Mouse (Mus musculus) heart, adult 2 months (tissue): ENCODE measurements at regions not wholly inside any gene's neighbourhood (a gene's known extent, or its start where the extent isn't known, plus 50 kb on each side); places are given as distances from the start of the nearest gene placed in this dataset.
A peak's percentile ranks its signal among the peaks of the same experiment; 100 is the strongest.

Experiments
- DNase-seq, 2 experiments: peaks; one replicate each; pipeline ENCODE4 v3.0.0; 2021
- H3K27ac ChIP-seq: fragments of 200-600 bp; 2 replicates; pipeline ENCODE4 v1.8.1; 2022
- H3K27me3 ChIP-seq: fragments of 200-500 bp; 2 replicates; pipeline ENCODE4 v1.6.1; 2012; ENCODE audit warnings: mild to moderate bottlenecking, low read length, inconsistent platforms, mixed read lengths; ENCODE audit not compliant: control insufficient read depth, insufficient read depth
- H3K36me3 ChIP-seq: fragments of 200-500 bp; 2 replicates; pipeline ENCODE4 v1.6.1; 2012; ENCODE audit warnings: low read length, inconsistent platforms; ENCODE audit not compliant: control insufficient read depth, insufficient read depth
- H3K4me1 ChIP-seq: fragments of 200-500 bp; 2 replicates; pipeline ENCODE4 v1.6.1; 2011; ENCODE audit warnings: low read length; ENCODE audit not compliant: control insufficient read depth, insufficient read depth
- H3K4me3 ChIP-seq: fragments of 200-600 bp; 2 replicates; pipeline ENCODE4 v1.8.1; 2022
- H3K79me2 ChIP-seq: fragments of 200-500 bp; replicated peaks from 2 replicates; pipeline ENCODE4 v1.6.1; 2012; ENCODE audit warnings: mild to moderate bottlenecking, inconsistent platforms, low read length, moderate library complexity, mixed read lengths; ENCODE audit not compliant: control insufficient read depth, insufficient read depth
- H3K9ac ChIP-seq: fragments of 200-500 bp; 2 replicates; pipeline ENCODE4 v1.6.1; 2012; ENCODE audit warnings: low read depth, mild to moderate bottlenecking, control low read depth, inconsistent platforms, low read length, mixed read lengths
- CTCF ChIP-seq: fragments of 200-600 bp; IDR thresholded peaks from 2 replicates; pipeline ENCODE4 v1.8.1; 2022; ENCODE audit warnings: antibody characterized with exemption, mild to moderate bottlenecking, moderate library complexity
- EP300 ChIP-seq: fragments of 200-500 bp; IDR thresholded peaks from 2 replicates; pipeline ENCODE4 v1.6.1; 2011; ENCODE audit warnings: low read depth, low read length, control low read depth; ENCODE audit not compliant: insufficient read depth
- POLR2A ChIP-seq: fragments of 200-500 bp; IDR thresholded peaks from 2 replicates; pipeline ENCODE4 v1.6.1; 2011; ENCODE audit warnings: mild to moderate bottlenecking, low read depth, low read length, control low read depth; ENCODE audit not compliant: insufficient read depth
- WGBS: fragments of 180-500 bp; shearing (Covaris S2); methylation state at CpG from one replicate; pipeline ENCODE4 v1.1.7; 2018; 5-methylcytosine and 5-hydroxymethylcytosine counted together
- intact Hi-C: fragments of 180-260 bp; cut with DNase I; formaldehyde crosslinking; loops from one replicate; pipeline ENCODE4 v1.15.1; 2025

GRCm38 (mm10) chr14:61955416-61955815 lies 337.0 kb upstream of the Rnaseh2b start:
- Histone ChIP-seq H3K36me3 (no peaks in the 10 kb centered on the region), H3K9ac (no peak overlapping the region), H3K27me3 (no peaks in the 10 kb centered on the region), H3K79me2 (no peaks in the 10 kb centered on the region), H3K4me3 (no peak overlapping the region), H3K4me1 (no peaks in the 10 kb centered on the region), H3K27ac (no peak overlapping the region)
- TF ChIP-seq EP300 (no peak), CTCF (no peak), POLR2A (no peak)
- no peak for DNase-seq
- intact Hi-C loops = no loop called here

GRCm38 (mm10) chr14:61960243-61960957 lies 332.0 kb upstream of the Rnaseh2b start:
- Histone ChIP-seq H3K79me2 (no peaks in the 10 kb centered on the region), H3K9ac (no peak overlapping the region), H3K27ac (no peak overlapping the region), H3K36me3 (no peaks in the 10 kb centered on the region), H3K27me3 (no peaks in the 10 kb centered on the region), H3K4me3 (no peak overlapping the region), H3K4me1 (no peaks in the 10 kb centered on the region)
- no peak for TF ChIP-seq CTCF
- no peak for TF ChIP-seq EP300
- TF ChIP-seq POLR2A = no peak
- intact Hi-C loops = no loop called here
- no peak for DNase-seq
- 79% methylated on average over 4 of the region's 4 CpGs for WGBS

GRCm38 (mm10) chr14:61968467-61968866 lies 323.9 kb upstream of the Rnaseh2b start:
- Histone ChIP-seq H3K27ac (no peak overlapping the region), H3K9ac (no peak overlapping the region), H3K36me3 (no peaks in the 10 kb centered on the region), H3K4me1 (no peaks in the 10 kb centered on the region), H3K27me3 (no peaks in the 10 kb centered on the region), H3K4me3 (no peak overlapping the region), H3K79me2 (no peaks in the 10 kb centered on the region)
- 86% methylated on average over 1 of the region's 1 CpGs for WGBS
- intact Hi-C loops = no loop called here
- no peak for DNase-seq
- no peak for TF ChIP-seq CTCF
- TF ChIP-seq POLR2A = no peak
- TF ChIP-seq EP300 = no peak

GRCm38 (mm10) chr14:61968957-61969535 lies 323.3 kb upstream of the Rnaseh2b start:
- H3K79me2 ChIP-seq = no peaks in the 10 kb centered on the region
- H3K4me3 ChIP-seq = no peak overlapping the region
- WGBS = 78% methylated on average over 5 of the region's 5 CpGs
- DNase-seq = no peak
- H3K36me3 ChIP-seq = no peaks in the 10 kb centered on the region
- H3K27ac ChIP-seq = no peak overlapping the region
- no peaks in the 10 kb centered on the region for H3K4me1 ChIP-seq
- TF ChIP-seq EP300 (no peak), POLR2A (no peak), CTCF (no peak)
- H3K27me3 ChIP-seq = no peaks in the 10 kb centered on the region
- H3K9ac ChIP-seq = no peak overlapping the region
- intact Hi-C loops = no loop called here

GRCm38 (mm10) chr14:61970591-61970990 lies 321.8 kb upstream of the Rnaseh2b start:
- Histone ChIP-seq H3K4me3 (no peak overlapping the region), H3K79me2 (no peaks in the 10 kb centered on the region), H3K4me1 (no peaks in the 10 kb centered on the region), H3K36me3 (no peaks in the 10 kb centered on the region), H3K27ac (no peak overlapping the region), H3K27me3 (no peaks in the 10 kb centered on the region), H3K9ac (no peak overlapping the region)
- TF ChIP-seq CTCF (no peak), EP300 (no peak), POLR2A (no peak)
- intact Hi-C loops = no loop called here
- 78% methylated on average over 3 of the region's 3 CpGs for WGBS
- DNase-seq = no peak

GRCm38 (mm10) chr14:61971100-61972088 lies 321.0 kb upstream of the Rnaseh2b start:
- Histone ChIP-seq H3K9ac (no peak overlapping the region), H3K79me2 (no peaks in the 10 kb centered on the region), H3K27me3 (no peaks in the 10 kb centered on the region), H3K27ac (no peak overlapping the region), H3K36me3 (no peaks in the 10 kb centered on the region), H3K4me3 (no peak overlapping the region), H3K4me1 (no peaks in the 10 kb centered on the region)
- intact Hi-C loops = no loop called here
- 62% methylated on average over 14 of the region's 14 CpGs for WGBS
- no peak for TF ChIP-seq CTCF
- no peak for TF ChIP-seq EP300
- TF ChIP-seq POLR2A = no peak
- peak; percentile 22 to 55 for DNase-seq
